Mouse (Mus musculus) megakaryocyte progenitor cell, adult 5-6 weeks (primary cell): ENCODE measurements around the gene Saa2. TPM values are rescaled to one million over a fixed set of nuclear protein-coding genes. Genes with fewer than 3 reads are reported as not detected.
"Not testable (repeated sequence)": the region's sequence is repeated elsewhere in the genome, so short reads cannot be mapped to it uniquely, and the experiment has no call there.

ENCODE experiments used
- ATAC-seq: replicated peaks from 2 replicates; pipeline ENCODE4 v1.8.0; 2016; ENCODE audit warnings: mild to moderate bottlenecking, moderate TSS enrichment, inconsistent platforms; ENCODE audit not compliant: poor library complexity
- total RNA-seq, 2 experiments: library from RNA; stranded (forward) in 1 of 2; stranded (reverse) in 1 of 2; fragments of 157-497, 149-512 nt in 1 of 2; fragments of 200-1000 nt in 1 of 2; gene quantifications; 2 replicates each; pipeline versions ENCODE4 v1.2.3 to v1.2.4; 2015 to 2017

Gene Saa2
- total RNA-seq (2015), result not detected in 2 replicates
- total RNA-seq (2017), result not detected in 2 replicates

DNA sequence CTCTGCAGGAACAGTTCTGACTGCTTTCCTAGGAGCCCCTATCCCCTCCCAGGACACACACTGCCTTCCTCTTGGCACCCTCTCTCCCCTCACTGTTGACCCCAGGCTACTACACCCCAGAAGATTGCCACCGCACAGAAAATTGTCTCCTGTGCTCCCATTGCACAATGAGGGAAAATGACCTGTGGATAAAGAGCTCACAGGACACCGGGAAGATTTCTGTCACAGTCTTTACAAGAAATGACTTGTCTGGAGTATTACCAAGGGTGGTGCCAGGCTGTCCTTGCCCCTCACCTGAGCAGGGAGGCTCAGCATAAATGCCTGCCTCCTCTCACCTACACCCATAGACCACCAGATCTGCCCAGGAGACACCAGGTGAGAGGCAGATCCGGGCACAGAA lies at the start of gene Saa2:
Gene Saa2 (plus strand): TSS at position 301 of the 400 bp plus-strand sequence.
- ATAC-seq, result no peak

DNA sequence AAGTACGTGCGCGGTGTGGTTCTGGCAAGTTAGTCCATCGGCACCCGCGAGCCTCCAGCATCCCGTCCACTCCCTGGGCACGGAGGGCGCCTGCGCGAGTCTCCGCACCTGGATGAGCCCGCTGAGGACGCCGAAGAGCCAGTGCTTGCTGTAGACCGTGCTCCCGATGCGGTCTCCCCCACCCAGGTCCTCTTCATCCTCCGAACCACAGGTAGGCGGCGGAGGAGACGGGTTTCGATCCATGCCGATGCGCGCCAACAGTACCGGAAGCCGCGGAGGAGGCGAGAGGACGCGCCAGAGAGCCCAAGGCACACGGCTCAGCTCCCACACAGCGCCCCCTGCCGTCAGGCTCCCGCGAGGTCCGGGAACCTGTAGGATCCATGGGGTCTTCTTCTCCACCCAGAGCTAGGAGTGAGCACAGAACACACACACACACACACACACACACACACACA lies 41.2 kb upstream of the Saa2 start, which contains the start of gene Saal1:
Gene Saal1 (minus strand): TSS at position 291 of the 455 bp plus-strand sequence.
- peak; percentile 93 for ATAC-seq

DNA sequence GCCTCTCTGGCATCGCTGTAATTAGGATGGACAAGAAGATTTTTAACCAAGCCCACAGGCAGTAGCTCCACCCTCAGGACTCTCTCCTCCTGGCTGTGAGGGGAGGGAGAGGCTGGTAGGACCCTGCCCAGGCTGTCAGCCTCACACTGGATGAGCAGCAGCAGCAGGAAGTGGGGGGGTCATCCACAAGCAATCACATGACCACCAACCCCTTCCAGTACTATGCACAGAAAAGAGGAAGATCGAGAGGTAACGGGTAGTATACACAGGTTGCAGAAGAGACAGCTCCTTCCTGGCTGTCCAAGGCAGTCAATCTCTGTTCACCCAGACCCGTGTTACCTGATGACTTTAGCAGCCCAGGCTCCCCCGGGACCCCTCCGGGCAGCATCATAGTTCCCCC lies 39.3 kb upstream of the Saa2 start:
- ATAC-seq, result peak; percentile 57

DNA sequence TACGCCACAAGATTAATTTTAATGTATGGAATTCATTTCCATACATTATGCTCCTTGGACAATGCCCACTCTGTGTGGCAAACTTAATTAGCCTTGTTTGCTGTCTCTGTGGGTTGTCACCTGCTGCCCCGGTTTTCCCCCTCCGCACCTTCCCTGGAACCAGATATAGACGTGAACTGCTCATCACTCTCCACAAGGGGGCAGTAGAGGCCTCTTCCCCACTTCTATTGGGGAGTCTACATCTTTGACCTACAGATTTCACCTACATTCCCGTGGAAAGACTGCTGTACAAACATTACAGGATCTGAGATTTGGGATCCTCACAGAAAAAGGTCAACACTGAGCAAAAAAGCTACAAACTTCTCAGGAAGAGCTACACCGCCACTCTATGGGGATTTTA lies 37.1 kb upstream of the Saa2 start:
- ATAC-seq, result peak; percentile 51

DNA sequence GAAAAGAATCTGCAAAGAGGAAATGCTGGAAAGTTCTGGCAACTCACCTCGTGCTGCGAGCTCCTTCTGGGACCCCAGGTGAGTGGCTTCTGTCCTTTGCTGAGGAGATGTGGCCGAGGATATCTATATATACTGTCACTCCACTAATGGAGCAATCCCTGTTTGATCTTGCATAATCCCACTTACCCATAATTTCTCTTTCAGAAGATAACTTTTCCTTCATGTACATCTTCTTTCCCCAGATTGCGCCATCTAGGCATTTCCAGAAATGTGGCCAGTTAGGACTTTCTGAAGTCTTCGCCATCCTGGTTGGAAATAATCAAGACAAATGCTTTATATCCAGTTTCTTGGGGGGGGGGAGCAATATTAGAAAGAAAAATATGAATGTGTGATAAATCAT lies 36.0 kb upstream of the Saa2 start, which contains the start of gene Saa3:
Gene Saa3 (minus strand): TSS at position 101 of the 400 bp plus-strand sequence.
- ATAC-seq, result no peak

DNA sequence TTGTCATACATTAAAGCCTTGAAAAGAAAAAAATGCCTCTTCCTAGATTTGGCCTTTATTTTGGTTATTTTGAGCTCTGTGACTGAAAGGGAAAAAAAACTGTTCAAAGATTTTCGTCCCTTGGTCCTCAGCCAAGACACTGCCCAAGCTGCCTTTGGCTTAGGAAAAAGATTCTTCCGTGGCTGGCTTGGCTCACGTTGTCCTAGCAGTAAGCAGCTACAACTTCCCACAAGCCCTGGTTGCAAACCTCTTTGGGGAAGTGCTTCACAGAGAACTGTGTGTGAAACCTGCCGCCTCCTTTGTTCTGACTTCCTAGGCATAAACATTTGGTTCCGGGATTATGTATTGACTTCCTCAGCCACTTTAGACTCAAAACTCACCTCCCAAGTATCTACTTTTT lies 34.7 kb upstream of the Saa2 start:
- ATAC-seq, result peak; percentile 55

DNA sequence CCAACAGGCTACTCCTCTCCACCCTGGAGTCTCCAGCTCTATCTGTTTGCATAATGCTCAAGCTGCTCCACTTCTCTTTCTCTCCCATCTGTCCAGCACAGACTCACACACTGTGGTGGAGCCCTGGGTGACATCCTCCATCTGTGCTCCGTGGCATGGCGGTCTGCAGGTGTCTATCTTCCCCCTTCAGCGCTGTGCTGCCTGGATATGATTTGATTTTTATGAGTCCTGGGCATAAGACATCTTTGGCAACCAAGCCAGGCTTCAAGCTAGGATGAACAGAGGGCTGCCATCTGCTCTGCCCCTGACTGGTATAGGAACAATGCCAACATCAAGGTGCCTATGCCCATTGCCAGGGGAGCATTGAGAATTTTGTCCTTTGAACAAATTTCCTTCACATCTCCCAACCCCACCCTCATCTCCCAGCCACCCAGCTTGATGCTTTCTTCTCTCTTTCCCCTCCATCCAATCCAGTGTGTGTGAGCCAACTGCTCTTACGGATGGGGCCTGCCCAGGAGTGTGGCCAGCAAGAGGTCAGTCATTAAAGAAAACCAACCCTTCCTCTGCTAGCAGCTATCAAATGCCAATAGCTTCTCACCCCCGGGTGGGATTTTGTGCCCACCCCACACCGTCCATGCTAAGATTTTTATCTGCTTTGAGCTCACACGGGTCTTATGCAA lies 32.9 kb upstream of the Saa2 start:
- ATAC-seq, result no peak

- no peak for ATAC-seq
Measured at GRCm38 (mm10) chr7:46719526-46719925, 32.1 kb upstream of the Saa2 start.

- no peak for ATAC-seq
Measured at GRCm38 (mm10) chr7:46720460-46720859, 31.1 kb upstream of the Saa2 start.

GRCm38 (mm10) chr7:46723354-46723753 lies 28.2 kb upstream of the Saa2 start:
- ATAC-seq, result no peak

DNA sequence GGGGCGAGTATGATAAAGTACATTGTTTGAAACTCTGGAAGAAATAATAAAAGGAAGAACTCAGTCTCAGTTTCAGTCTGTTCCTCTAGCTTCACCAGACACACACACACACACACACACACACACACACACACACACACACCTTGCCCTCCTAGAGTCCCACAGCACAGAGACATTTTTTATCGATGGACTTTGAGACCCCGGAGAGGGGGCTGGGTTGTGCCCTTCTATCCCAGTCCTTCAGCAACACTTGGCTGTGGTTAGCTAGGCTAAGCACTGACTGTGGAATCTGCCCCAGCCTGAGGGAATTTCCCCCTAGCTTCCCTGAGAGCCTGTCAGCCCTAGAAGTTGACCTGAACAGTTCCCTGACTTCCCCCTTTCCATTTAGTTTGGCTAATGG lies 27.7 kb upstream of the Saa2 start:
- ATAC-seq, result no peak

GRCm38 (mm10) chr7:46724396-46724795 lies 27.2 kb upstream of the Saa2 start:
- no peak for ATAC-seq

DNA sequence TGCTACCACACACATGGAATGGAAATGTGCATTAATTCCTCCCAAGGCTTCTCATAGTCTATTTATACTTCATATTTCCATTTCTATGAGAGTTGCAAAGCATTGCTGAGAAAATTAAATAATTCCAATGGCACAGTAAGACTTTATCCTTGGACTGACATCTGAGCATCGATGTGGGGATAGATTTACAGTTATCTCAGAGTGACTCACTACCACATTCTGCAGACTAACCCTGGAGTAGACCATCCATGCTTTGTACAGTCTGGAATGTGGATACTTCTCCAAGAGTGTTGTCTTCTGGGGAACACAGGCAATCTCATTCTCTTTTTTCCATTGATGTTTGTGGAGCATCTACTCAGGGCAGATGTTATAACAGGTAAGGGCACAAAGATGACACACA lies 24.0 kb upstream of the Saa2 start:
- no peak for ATAC-seq

GRCm38 (mm10) chr7:46732458-46732857 lies 19.1 kb upstream of the Saa2 start, which contains the start of gene Saa4:
Saa4 (minus strand) TSS chr7:46732603.
- no peak for ATAC-seq

DNA sequence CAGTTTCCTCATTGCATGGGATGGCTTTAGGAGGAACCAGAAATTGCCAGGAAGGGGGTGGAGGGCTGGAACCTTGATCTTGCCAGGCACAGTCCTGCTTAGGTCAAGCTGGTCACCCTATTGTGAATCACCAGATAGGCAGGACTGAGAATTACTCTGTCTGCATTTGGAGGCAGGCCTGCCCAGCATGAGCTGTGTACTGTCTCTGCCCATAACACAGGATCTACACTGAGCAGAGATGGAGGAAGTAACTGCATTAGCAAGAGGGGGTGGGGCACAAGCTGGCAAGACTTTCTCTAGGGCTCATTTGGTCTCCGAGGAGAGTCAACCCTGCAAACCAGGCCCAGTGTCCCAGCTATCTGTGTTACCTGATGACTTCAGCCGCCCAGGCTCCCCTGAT lies 16.6 kb upstream of the Saa2 start:
- peak; percentile 48; the same call in 1 of the 2 replicates for ATAC-seq

DNA sequence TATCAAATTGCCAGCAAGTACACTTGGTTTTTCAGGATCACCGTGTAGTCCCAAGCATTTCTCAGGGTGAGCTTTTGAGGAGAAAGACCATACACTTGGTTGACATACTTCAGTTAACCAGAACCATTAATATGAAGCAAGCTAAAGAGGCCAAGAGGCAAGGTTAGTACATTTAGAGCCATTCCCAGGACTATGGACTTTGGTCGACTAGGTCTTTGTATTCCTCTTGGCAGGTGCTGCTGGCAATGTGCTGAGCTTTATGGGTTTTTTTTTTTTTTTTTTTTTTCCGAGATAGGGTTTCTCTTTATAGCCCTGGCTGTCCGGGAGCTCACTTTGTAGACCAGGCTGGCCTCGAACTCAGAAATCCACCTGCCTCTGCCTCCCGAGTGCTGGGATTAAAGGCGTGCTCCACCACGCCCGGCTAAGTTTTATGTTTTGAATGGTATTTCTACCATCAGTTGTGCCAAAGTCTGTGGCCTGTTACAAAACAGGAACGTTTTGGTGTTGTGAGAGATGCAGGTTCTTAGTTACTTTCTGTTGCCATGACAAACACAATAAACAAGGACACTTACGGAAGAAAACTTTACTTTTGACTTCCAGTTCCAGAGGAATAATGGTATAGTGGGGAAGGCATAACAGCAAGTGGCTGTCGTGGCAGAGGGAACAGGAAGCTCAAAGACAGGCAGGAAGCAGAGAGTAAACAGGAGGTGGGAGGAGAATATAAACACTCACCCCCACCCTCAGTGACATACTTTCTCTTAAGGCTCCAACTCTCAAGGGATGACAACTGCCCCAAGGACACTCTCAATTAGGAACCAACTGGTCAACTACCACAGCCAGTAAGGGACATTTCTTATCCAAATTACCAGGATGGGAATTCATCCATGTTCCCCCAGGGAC lies 12.8 kb upstream of the Saa2 start:
- ATAC-seq, result no peak

- not testable (repeated sequence) for ATAC-seq
Measured at GRCm38 (mm10) chr7:46740041-46740440, 11.5 kb upstream of the Saa2 start.

DNA sequence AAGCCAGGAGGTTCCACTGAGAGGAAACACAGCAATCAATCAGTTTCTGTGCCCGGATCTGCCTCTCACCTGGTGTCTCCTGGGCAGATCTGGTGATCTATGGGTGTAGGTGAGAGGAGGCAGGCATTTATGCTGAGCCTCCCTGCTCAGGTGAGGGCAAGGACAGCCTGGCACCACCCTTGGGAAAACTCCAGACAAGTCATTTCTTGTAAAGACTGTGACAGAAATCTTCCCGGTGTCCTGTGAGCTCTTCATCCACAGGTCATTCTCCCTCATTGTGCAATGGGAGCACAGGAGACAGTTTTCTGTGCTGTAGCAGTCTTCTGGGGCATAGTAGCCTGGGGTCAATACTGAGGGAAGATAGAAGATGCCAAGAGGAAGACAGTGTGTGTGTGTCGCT lies 8.7 kb upstream of the Saa2 start, which contains the start of gene Saa1:
Gene Saa1 (minus strand): TSS at position 101 of the 400 bp plus-strand sequence.
- not testable (repeated sequence) for ATAC-seq

- peak; percentile 95 for ATAC-seq
Measured at GRCm38 (mm10) chr7:46745816-46746215, 5.8 kb upstream of the Saa2 start.

- ATAC-seq, result no peak
Measured at GRCm38 (mm10) chr7:46746381-46746780, 5.2 kb upstream of the Saa2 start.

GRCm38 (mm10) chr7:46748459-46748858 lies 3.1 kb upstream of the Saa2 start:
- no peak for ATAC-seq
